Mouse (Mus musculus) hindbrain, embryonic 11.5 days (tissue): ENCODE measurements around the gene Kif24. TPM values are rescaled to one million over a fixed set of nuclear protein-coding genes. Genes with fewer than 3 reads are reported as not detected.

Source experiments
- ATAC-seq: fragments of 200-750 bp; cut with Nextera tagmentation; 2 replicates; pipeline ENCODE4 v1.8.0; 2017; ENCODE audit warnings: mild to moderate bottlenecking, moderate TSS enrichment, moderate library complexity; ENCODE audit not compliant: low FRiP score
- DNase-seq: peaks from one replicate; pipeline ENCODE4 v3.0.0-alpha.2; 2015; ENCODE audit warnings: low spot score
- H3K27ac ChIP-seq: fragments of 300-500 bp; sonication (generic); 2 replicates; pipeline ENCODE4 v1.5.1; 2014; ENCODE audit warnings: mild to moderate bottlenecking, low read depth, low read length
- H3K27me3 ChIP-seq: fragments of 300-500 bp; sonication (generic); 2 replicates; pipeline ENCODE4 v1.6.1; 2014; ENCODE audit warnings: mild to moderate bottlenecking, low read length, moderate library complexity, mixed read lengths; ENCODE audit not compliant: control insufficient read depth, insufficient read depth
- H3K36me3 ChIP-seq: fragments of 300-500 bp; sonication (generic); 2 replicates; pipeline ENCODE4 v1.6.1; 2014; ENCODE audit warnings: mild to moderate bottlenecking, low read length, moderate library complexity, mixed read lengths; ENCODE audit not compliant: control insufficient read depth, insufficient read depth
- H3K4me1 ChIP-seq: fragments of 300-500 bp; sonication (generic); replicated peaks from 2 replicates; pipeline ENCODE4 v1.6.1; 2014; ENCODE audit warnings: low read length, mixed read lengths; ENCODE audit not compliant: control insufficient read depth, insufficient read depth
- H3K4me2 ChIP-seq: fragments of 300-500 bp; sonication (generic); replicated peaks from 2 replicates; pipeline ENCODE4 v1.6.1; 2014; ENCODE audit warnings: mild to moderate bottlenecking, low read depth, low read length
- H3K4me3 ChIP-seq: fragments of 300-500 bp; sonication (generic); 2 replicates; pipeline ENCODE4 v1.5.1; 2014; ENCODE audit warnings: low read depth, low read length
- H3K9ac ChIP-seq: fragments of 300-500 bp; sonication (generic); 2 replicates; pipeline ENCODE4 v1.6.1; 2014; ENCODE audit warnings: low read depth, low read length
- H3K9me3 ChIP-seq: fragments of 300-500 bp; sonication (generic); 2 replicates; pipeline ENCODE4 v1.6.1; 2016; ENCODE audit warnings: low read length; ENCODE audit not compliant: control insufficient read depth
- WGBS: fragments of 180-500 bp; shearing (Covaris S2); extraction: QIAGEN DNeasy Blood & Tissue Kit; methylation state at CpG from one replicate; pipeline ENCODE4 v1.1.7; 2014; 5-methylcytosine and 5-hydroxymethylcytosine counted together
- polyA plus RNA-seq: library from polyadenylated mRNA; unstranded; fragments of >200 nt; fragmentation: Nextera tagmentation; extraction: Ambion mirVana; gene quantifications from 2 replicates; pipeline ENCODE4 v1.2.1, GENCODE M21; 2014

The Kif24 gene
- polyA plus RNA-seq, 1 experiment from 2014 or later, result 11.9 TPM

DNA sequence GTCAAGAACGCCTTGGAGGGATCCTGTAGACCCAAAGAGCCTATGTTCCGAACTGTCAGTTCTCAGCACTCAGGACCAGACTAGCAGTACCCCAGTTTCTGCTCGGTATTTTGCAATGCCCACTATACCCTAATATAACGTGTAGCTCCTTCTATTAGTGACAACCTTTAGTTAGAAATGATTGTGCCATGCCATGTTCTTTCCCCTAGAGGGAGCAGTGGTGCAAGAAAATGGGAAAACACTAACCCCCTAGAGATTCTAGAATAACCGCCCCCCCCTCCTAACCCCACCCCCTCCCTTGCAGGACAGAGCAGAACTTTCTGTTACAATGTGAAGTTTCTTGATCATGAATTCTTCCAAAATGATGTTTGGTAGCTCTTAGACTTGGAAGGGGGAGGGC, 39.6 kb upstream of the Kif24 start:
- no peak overlapping the region for H3K4me3 ChIP-seq
- ATAC-seq, result no peak
- peaks cover 32% of the 10 kb centered on the region for H3K27me3 ChIP-seq
- WGBS, result 76% methylated on average over 5 of the region's 5 CpGs
- DNase-seq, result no peak
- no peaks in the 10 kb centered on the region for H3K9me3 ChIP-seq
- H3K36me3 ChIP-seq, result no peaks in the 10 kb centered on the region
- no peak overlapping the region for H3K9ac ChIP-seq
- peaks cover 5% of the 10 kb centered on the region; the same call in 1 of the 2 replicates for H3K4me1 ChIP-seq
- no peak overlapping the region for H3K27ac ChIP-seq
- no peak overlapping the region for H3K4me2 ChIP-seq

DNA sequence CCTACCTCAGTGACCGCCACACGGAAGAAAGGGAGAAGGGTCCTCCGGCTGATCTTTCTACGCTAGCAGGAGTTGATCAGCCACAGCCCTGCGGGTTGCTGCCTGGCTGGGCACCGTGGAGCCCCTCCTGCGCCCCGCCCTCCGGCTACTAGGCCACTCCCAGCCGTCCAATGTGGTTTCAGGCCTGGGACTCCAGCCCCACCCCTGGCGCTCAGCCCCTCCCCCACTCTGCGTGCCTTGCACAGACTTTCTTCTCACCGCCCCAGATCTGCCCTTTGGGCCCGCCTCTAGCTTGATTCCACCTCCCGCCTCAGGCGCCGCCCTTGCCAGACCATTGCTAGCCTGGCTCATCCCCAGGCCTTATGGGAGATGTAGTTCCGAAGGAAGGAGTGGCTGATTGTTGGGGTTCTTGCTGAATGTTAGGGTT, 38.3 kb upstream of the Kif24 start, which contains the start of gene AI464131:
Gene AI464131 (minus strand): TSS at position 91 of the 427 bp plus-strand sequence.
- peaks cover 41% of the 10 kb centered on the region for H3K27me3 ChIP-seq
- under 1% methylated on average over 18 of the region's 18 CpGs for WGBS
- H3K27ac ChIP-seq, result no peak within 1 kb of the TSS

DNA sequence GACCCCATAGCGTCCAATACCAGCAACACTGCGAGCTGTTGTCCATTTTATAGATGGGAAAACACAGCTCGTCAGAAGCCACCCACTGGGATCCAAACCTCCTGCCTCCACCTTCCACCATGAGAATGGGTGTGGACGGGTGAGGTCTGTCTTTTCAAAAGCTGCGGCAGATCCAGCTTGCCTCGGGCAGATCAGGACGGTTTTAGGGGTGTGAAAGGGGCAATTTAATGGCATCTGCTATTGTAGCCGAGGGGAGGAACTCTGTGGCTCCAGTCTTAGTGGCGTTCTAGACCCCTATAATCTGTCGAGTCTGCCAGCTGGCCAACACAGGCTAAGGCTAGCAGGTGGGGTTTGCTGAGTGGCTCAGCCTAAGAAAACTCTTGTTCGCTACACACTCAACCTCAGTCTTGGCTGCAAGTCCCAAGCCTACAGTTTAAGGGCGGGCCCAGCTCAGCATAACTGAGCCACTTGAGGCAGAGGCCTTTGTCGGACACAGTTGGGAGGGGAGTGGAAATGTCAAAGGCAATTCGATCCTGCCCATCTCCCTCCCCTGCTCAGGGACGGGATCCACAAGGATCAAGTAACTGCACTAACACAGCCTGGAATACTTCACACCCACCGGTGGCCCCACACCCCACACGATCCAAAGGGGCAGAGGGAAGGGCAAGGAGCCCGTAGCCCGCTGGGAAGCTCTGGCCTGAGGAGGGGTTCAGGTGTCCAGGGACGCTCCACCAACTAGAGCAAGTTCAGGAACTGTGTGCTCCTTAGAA, 37.7 kb upstream of the Kif24 start:
- Histone ChIP-seq H3K27ac (no peak overlapping the region), H3K4me1 (peaks cover 12% of the 10 kb centered on the region), H3K9ac (peak overlapping the region; percentile 47), H3K9me3 (no peaks in the 10 kb centered on the region), H3K27me3 (peaks cover 47% of the 10 kb centered on the region), H3K36me3 (no peaks in the 10 kb centered on the region), H3K4me2 (peak overlapping the region; percentile 64), H3K4me3 (peak overlapping the region; percentile 42)
- DNase-seq, result no peak
- 10% methylated on average over 20 of the region's 20 CpGs for WGBS
- ATAC-seq, result peak; percentile 69

More for the DNA sequence above, 38.3 kb upstream of the Kif24 start, which contains the start of gene AI464131:
- H3K4me1 ChIP-seq, result peaks cover 13% of the 10 kb centered on the region
- DNase-seq (peak; percentile 98), ATAC-seq (peak; percentile 92)
- no peaks in the 10 kb centered on the region for H3K36me3 ChIP-seq
- no peaks in the 10 kb centered on the region for H3K9me3 ChIP-seq
- H3K4me3 ChIP-seq, result peak within 1 kb of the TSS; percentile 42
- peak within 1 kb of the TSS; percentile 64 for H3K4me2 ChIP-seq
- H3K9ac ChIP-seq, result peak within 1 kb of the TSS; percentile 47

DNA sequence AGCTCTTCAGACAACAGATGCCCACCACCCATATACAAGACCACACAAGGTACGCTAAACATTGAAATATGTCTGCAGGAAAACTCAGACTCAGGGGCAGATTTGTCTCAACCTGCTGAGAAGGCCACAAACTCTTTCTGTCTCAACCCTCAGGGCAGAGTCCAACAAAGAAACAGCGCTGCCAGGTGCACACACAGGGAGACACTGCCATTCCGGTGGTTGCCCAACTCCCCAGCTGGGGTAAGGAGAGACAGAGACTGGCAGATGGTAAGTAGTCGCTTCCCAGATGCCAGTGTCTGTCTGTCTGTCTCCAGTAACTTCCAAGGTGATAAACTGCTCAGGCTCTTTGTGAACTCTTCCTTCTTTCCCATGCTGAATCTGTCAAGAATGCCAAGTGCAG, 36.1 kb upstream of the Kif24 start:
- H3K9ac ChIP-seq, result no peak overlapping the region
- H3K27ac ChIP-seq, result no peak overlapping the region
- no peak overlapping the region for H3K4me3 ChIP-seq
- DNase-seq (no peak), ATAC-seq (no peak)
- peaks cover 10% of the 10 kb centered on the region for H3K4me1 ChIP-seq
- 71% methylated on average over 4 of the region's 4 CpGs for WGBS
- no peaks in the 10 kb centered on the region for H3K9me3 ChIP-seq
- H3K4me2 ChIP-seq, result no peak overlapping the region
- peaks cover 56% of the 10 kb centered on the region for H3K27me3 ChIP-seq
- H3K36me3 ChIP-seq, result no peaks in the 10 kb centered on the region

DNA sequence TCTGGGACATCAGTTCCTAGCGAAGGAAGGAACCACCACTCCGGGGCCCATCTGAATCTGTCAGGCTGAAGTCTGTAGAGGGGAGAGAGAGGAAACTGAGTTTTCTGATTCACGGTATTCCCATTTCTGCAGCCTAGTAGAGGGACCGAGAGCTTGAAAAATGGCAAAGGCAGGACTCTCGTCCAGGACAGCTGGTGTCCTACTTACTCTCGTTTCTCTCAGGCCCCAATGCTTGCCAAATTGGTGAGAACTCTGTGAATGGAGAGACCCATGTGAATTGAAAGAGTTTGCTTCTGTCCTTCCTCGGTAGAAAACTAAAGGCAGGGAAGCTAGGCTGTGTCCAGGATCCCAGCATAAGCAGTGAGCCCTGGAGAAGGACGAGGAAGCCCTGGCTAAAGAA, 34.9 kb upstream of the Kif24 start:
- WGBS, result 56% methylated on average over 8 of the region's 8 CpGs
- DNase-seq, result no peak
- H3K9ac ChIP-seq, result no peak overlapping the region
- no peak overlapping the region for H3K4me3 ChIP-seq
- ATAC-seq, result no peak
- H3K4me2 ChIP-seq, result no peak overlapping the region
- H3K4me1 ChIP-seq, result peaks cover 10% of the 10 kb centered on the region
- H3K9me3 ChIP-seq, result no peaks in the 10 kb centered on the region
- H3K27ac ChIP-seq, result no peak overlapping the region
- H3K27me3 ChIP-seq, result peaks cover 56% of the 10 kb centered on the region
- H3K36me3 ChIP-seq, result no peaks in the 10 kb centered on the region

DNA sequence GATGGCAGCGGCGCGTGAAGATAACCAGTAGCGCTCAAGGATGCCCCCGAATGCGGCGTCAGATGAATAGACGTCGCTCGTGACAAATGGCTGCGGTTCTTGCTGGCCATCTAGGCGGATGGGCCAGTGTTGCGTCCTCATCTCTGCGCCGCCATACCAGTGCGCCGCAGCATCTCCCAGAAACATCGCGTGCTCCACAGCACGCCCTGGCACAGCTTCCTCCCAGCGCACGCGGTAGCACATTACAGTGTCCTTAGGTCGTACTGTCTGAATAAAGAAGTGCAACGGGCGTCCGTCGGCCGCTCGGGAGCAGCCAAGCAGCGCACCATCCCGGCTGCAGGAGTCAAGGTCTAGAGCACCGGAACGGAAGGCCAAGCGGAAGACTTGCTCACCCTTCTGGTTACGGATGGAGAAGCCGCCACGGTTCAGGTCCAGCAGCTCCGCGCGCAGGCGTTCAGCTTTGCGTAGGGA, 34.3 kb upstream of the Kif24 start:
- 1% methylated on average over 43 of the region's 43 CpGs for whole genome bisulfite sequencing
- no peak for DNase-seq
- H3K36me3 ChIP-seq, result no peaks in the 10 kb centered on the region
- no peak for ATAC-seq
- no peaks in the 10 kb centered on the region for H3K9me3 ChIP-seq
- peaks cover 56% of the 10 kb centered on the region for H3K27me3 ChIP-seq
- H3K4me1 ChIP-seq, result peaks cover 10% of the 10 kb centered on the region
- H3K4me3 ChIP-seq, result peak overlapping the region; percentile 32
- H3K27ac ChIP-seq, result no peak overlapping the region
- peak overlapping the region; percentile 57 for H3K4me2 ChIP-seq
- H3K9ac ChIP-seq, result peak overlapping the region; percentile 17; the same call in 1 of the 2 replicates

DNA sequence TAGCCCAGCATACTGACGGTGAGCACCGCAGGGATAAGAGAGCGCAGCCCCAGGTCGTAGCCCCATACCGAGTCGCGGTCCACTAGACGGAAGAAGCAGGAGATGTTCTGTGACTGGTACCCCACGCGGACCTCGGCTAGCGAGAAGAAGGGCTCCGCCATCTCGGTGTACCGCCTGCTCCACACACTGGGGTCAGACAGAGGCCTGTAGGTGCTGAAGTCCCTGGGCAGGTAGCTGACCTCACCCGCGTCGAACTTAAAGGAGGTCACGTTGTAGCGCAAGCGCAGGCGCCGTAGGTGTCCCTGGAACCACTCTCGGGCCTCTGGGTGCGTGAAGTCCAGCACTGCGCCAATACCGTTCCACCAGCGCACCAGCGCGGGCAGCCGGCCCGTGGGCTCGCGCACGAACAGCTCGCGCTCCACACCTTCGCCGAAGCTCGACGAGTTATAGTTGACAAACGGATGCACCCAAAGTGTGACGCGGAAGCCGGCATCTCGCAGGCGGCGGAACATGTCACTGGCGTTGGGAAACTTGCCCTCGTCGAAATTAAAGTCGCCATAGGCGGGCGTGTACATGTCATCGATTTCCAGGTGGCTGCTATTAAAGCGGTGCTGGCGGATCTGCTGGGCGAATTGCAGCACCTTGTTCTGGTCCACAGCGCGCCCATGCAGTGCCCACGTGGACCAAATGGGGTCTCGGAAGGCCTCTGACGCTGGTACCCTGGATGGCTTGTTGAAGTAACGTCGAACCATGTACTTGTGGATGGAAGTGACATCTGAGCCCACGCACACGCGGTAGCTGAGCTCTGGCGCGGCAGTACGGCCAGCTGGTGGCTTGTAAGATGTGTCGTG, 33.5 kb upstream of the Kif24 start:
- peak; percentile 65 for DNase-seq
- Histone ChIP-seq H3K4me1 (peaks cover 10% of the 10 kb centered on the region), H3K27ac (no peak overlapping the region), H3K9ac (peak overlapping the region; percentile 27; the same call in 1 of the 2 replicates), H3K27me3 (peaks cover 56% of the 10 kb centered on the region), H3K4me3 (peak overlapping the region; percentile 32), H3K9me3 (no peaks in the 10 kb centered on the region), H3K36me3 (no peaks in the 10 kb centered on the region), H3K4me2 (peak overlapping the region; percentile 57)
- ATAC-seq, result peak; percentile 47; the same call in 1 of the 2 replicates
- WGBS, result 6% methylated on average over 72 of the region's 72 CpGs

DNA sequence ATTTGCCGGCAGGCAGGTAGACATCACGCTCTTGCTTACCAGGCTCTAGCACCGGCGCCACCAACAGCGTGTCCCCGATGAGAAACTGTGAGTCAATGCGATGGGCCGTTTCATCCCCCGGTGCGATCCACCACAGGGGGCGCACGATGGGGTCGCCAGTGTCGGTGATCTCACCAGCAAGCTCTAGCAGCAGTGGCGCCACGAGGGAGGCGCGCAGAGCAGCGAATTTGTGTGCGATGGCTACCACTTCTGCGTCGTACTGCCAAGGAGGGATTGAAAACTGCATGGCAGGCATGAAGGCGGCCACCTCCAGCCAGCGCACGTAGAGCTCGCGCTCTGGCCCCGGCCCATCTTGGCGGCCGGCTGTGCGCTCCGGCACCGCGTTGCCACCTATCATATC, 32.9 kb upstream of the Kif24 start:
- Histone ChIP-seq H3K4me3 (peak overlapping the region; percentile 32), H3K9me3 (no peaks in the 10 kb centered on the region), H3K4me1 (peaks cover 10% of the 10 kb centered on the region), H3K9ac (0 out of 2 replicates have a peak overlapping the region, but pooled peaks have one; percentile 27), H3K27ac (no peak overlapping the region), H3K27me3 (peaks cover 56% of the 10 kb centered on the region), H3K4me2 (peak overlapping the region; percentile 57), H3K36me3 (no peaks in the 10 kb centered on the region)
- peak; percentile 80 for DNase-seq
- peak; percentile 47; the same call in 1 of the 2 replicates for ATAC-seq
- WGBS, result 2% methylated on average over 34 of the region's 34 CpGs
